Mouse (Mus musculus) ES-CJ7 (cell line): ENCODE data around the gene Ric1.
"Not testable (repeated sequence)": the region's sequence is repeated elsewhere in the genome, so short reads cannot be mapped to it uniquely, and the experiment has no call there.

ENCODE experiments used
- DNase-seq: peaks from one replicate; pipeline ENCODE4 v3.0.0; 2011; ENCODE audit warnings: low read depth, low spot score

The Ric1 gene

GRCm38 (mm10) chr19:29497874-29498273, 24.2 kb upstream of the Ric1 start:
- no peak for DNase-seq

GRCm38 (mm10) chr19:29498842-29499456, 23.1 kb upstream of the Ric1 start:
- no peak for DNase-seq

- no peak for DNase-seq
Observed at GRCm38 (mm10) chr19:29500333-29500732, 21.7 kb upstream of the Ric1 start.

GRCm38 (mm10) chr19:29501106-29501505, 21.0 kb upstream of the Ric1 start:
- peak; percentile 86 for DNase-seq

- DNase-seq = peak; percentile 90
Observed at GRCm38 (mm10) chr19:29501507-29501906, 20.6 kb upstream of the Ric1 start.

GRCm38 (mm10) chr19:29504131-29504530, 18.0 kb upstream of the Ric1 start:
- no peak for DNase-seq

- peak; percentile 83 for DNase-seq
Observed at GRCm38 (mm10) chr19:29505617-29506016, 16.5 kb upstream of the Ric1 start.

GRCm38 (mm10) chr19:29508208-29508607, 13.9 kb upstream of the Ric1 start:
- no peak for DNase-seq

- no peak for DNase-seq
Observed at GRCm38 (mm10) chr19:29509857-29510256, 12.2 kb upstream of the Ric1 start.

GRCm38 (mm10) chr19:29511826-29512225, 10.3 kb upstream of the Ric1 start:
- no peak for DNase-seq

- no peak for DNase-seq
Observed at GRCm38 (mm10) chr19:29513111-29513766, 8.8 kb upstream of the Ric1 start.

GRCm38 (mm10) chr19:29514130-29514529, 8.0 kb upstream of the Ric1 start:
- no peak for DNase-seq

GRCm38 (mm10) chr19:29515386-29515785, 6.7 kb upstream of the Ric1 start:
- DNase-seq = no peak

GRCm38 (mm10) chr19:29515991-29516390, 6.1 kb upstream of the Ric1 start:
- DNase-seq = peak; percentile 71

- DNase-seq = no peak
Observed at GRCm38 (mm10) chr19:29518409-29518808, 3.7 kb upstream of the Ric1 start.

GRCm38 (mm10) chr19:29518922-29519321, 3.2 kb upstream of the Ric1 start:
- no peak for DNase-seq

- DNase-seq = no peak
Observed at GRCm38 (mm10) chr19:29520996-29521560, 1.0 kb upstream of the Ric1 start.

- peak; percentile 29 for DNase-seq
Observed at GRCm38 (mm10) chr19:29522445-29523229, 555 bp downstream of the Ric1 start.

GRCm38 (mm10) chr19:29523230-29523582, 1.1 kb downstream of the Ric1 start:
- DNase-seq = no peak

- DNase-seq = no peak
Observed at GRCm38 (mm10) chr19:29523701-29524100, 1.6 kb downstream of the Ric1 start.

GRCm38 (mm10) chr19:29524614-29525013, 2.5 kb downstream of the Ric1 start:
- no peak for DNase-seq

GRCm38 (mm10) chr19:29525588-29525987, 3.5 kb downstream of the Ric1 start:
- DNase-seq = not testable (repeated sequence)
